Mouse (Mus musculus): ENCODE measurements at regions not wholly inside any gene's neighbourhood (a gene's known extent, or its start where the extent isn't known, plus 50 kb on each side); places are given as distances from the start of the nearest gene placed in this dataset.

DNA sequence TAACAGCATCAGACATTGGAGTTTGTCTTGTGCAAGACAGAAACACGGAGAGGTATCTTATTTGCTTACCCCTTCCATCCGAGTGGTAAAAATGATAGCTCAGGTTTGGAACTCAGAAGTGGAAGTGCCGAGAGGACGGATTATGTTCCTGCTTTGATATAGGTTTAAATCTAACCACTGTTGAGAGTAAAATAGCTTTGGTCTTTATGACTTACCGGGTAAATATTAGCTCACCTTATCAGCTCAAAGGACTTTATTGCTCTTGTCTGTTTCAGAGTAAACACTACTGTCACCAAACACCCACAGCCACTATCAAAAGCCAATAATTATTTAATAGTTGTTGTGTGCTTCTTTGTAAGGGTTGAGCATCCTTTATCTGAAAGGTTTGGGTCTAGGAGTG, 98.6 kb downstream of the Fgf9 start:
- no peak for TF ChIP-seq RAD21 (IDR thresholded peaks at IDR 0.05; ENCODE audit: low read depth, low read length)
- TF ChIP-seq CTCF (conservative IDR thresholded peaks at IDR 0.05 in 1 of 2, IDR thresholded peaks at IDR 0.05 in 1 of 2; ENCODE audit: low read depth in 2 of 2, low read length in 2 of 2) = no peak
- no peak for TF ChIP-seq EP300 (IDR thresholded peaks at IDR 0.05; ENCODE audit: low read length)
- no peak for TF ChIP-seq POLR2A (IDR thresholded peaks at IDR 0.05; ENCODE audit: low read depth, low read length)
- no peak for TF ChIP-seq NELFE (IDR thresholded peaks at IDR 0.05; ENCODE audit: low read depth, low read length)
- TF ChIP-seq TCF12 (IDR thresholded peaks at IDR 0.05; ENCODE audit: low read depth, low read length) = no peak

Data from CH12.LX (cell line).